Mouse (Mus musculus): Measurements from ENCODE around the gene Satb2. TPM values are rescaled to one million over a fixed set of nuclear protein-coding genes. Genes with fewer than 3 reads are reported as not detected.

The Satb2 gene
- polyA plus RNA-seq, 1 experiment from 2014 or later: 0.17 TPM

GRCm38 (mm10) chr1:56920472-56920871 lies 58.0 kb downstream of the Satb2 start:
- no peak overlapping the region for H3K4me3 ChIP-seq (ENCODE audit: low read depth, low read length)
- WGBS: 81% methylated on average over 8 of the region's 8 CpGs
- DNase-seq (ENCODE audit: low spot score) (no peak), ATAC-seq (no peak)
- H3K4me2 ChIP-seq (replicated peaks; ENCODE audit: low read depth, low read length): no peak overlapping the region
- no peaks in the 10 kb centered on the region for H3K9me3 ChIP-seq (ENCODE audit: low read length)
- no peaks in the 10 kb centered on the region for H3K27me3 ChIP-seq (replicated peaks; ENCODE audit: insufficient read depth, low read length)
- H3K4me1 ChIP-seq (ENCODE audit: insufficient read depth, low read depth, low read length): no peaks in the 10 kb centered on the region
- no peaks in the 10 kb centered on the region for H3K36me3 ChIP-seq (ENCODE audit: insufficient read depth, low read length)
- no peak for TF ChIP-seq CTCF (IDR thresholded peaks at IDR 0.05)
- TF ChIP-seq EP300 (IDR thresholded peaks at IDR 0.05): no peak
- no peak overlapping the region for H3K27ac ChIP-seq (ENCODE audit: low read length)
- H3K9ac ChIP-seq (replicated peaks; ENCODE audit: low read depth): no peak overlapping the region

DNA sequence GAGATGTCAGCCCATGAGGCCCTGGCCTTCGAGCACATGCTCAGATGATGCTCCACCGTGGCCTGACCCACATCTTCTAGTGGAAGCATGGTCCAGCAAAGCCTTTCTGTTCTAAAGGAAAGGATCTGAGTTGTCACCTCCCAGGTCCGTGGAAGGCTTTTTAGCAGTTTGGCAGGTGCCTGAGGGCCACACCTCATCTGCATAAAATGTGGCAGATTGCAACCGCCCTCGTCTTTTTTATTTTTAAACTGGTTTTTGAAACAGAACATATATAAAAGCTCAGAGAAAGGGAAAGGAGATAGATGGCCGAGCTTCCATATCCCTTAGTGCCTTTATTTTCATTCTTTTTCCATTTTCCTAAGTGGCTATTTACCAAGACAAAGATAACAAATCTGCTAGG lies 64.2 kb downstream of the Satb2 start:
- Histone ChIP-seq H3K9ac (replicated peaks; ENCODE audit: low read depth) (no peak overlapping the region), H3K27ac (ENCODE audit: low read length) (no peak overlapping the region), H3K27me3 (replicated peaks; ENCODE audit: insufficient read depth, low read length) (no peaks in the 10 kb centered on the region), H3K9me3 (ENCODE audit: low read length) (no peaks in the 10 kb centered on the region), H3K4me1 (ENCODE audit: insufficient read depth, low read depth, low read length) (no peaks in the 10 kb centered on the region), H3K36me3 (ENCODE audit: insufficient read depth, low read length) (no peaks in the 10 kb centered on the region), H3K4me2 (replicated peaks; ENCODE audit: low read depth, low read length) (no peak overlapping the region), H3K4me3 (ENCODE audit: low read depth, low read length) (no peak overlapping the region)
- WGBS: 83% methylated on average over 6 of the region's 6 CpGs
- TF ChIP-seq EP300 (IDR thresholded peaks at IDR 0.05) (no peak), CTCF (IDR thresholded peaks at IDR 0.05) (no peak)
- DNase-seq (ENCODE audit: low spot score) (no peak), ATAC-seq (no peak)

DNA sequence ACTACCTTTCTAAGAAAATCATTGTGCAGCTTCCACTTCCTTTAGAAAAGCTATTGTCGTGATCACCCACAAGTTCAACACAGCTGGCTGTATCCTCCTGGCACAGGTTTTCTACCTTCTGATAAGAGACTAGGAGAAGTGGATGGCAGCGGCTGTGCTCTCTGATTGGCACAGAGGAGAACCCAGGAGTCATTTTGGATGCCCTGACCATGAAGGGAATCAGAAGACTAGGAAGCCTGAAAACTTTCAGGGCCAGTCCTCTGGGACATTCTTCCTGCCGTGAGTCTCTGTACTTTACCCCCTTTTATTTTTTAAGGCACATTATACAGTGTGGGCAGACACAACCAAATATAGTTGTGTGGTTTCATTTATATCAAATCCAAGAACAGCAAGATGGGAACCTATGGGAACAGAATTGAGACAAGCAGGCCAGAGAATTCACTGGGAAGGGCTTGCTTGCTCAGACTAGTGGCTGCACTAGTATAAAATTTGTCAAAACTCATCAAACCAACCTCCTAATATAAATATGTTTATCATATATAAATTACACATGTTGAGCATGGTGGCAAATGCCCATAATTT lies 77.7 kb downstream of the Satb2 start:
- Histone ChIP-seq H3K36me3 (ENCODE audit: insufficient read depth, low read length) (no peaks in the 10 kb centered on the region), H3K27me3 (replicated peaks; ENCODE audit: insufficient read depth, low read length) (no peaks in the 10 kb centered on the region), H3K4me2 (replicated peaks; ENCODE audit: low read depth, low read length) (no peak overlapping the region), H3K4me1 (ENCODE audit: insufficient read depth, low read depth, low read length) (no peaks in the 10 kb centered on the region), H3K27ac (ENCODE audit: low read length) (no peak overlapping the region), H3K9me3 (ENCODE audit: low read length) (no peaks in the 10 kb centered on the region), H3K9ac (replicated peaks; ENCODE audit: low read depth) (no peak overlapping the region), H3K4me3 (ENCODE audit: low read depth, low read length) (no peak overlapping the region)
- no peak for DNase-seq (ENCODE audit: low spot score)
- ATAC-seq: no peak
- TF ChIP-seq CTCF (IDR thresholded peaks at IDR 0.05) (no peak), EP300 (IDR thresholded peaks at IDR 0.05) (no peak)
- 70% methylated on average over 3 of the region's 3 CpGs for WGBS

DNA sequence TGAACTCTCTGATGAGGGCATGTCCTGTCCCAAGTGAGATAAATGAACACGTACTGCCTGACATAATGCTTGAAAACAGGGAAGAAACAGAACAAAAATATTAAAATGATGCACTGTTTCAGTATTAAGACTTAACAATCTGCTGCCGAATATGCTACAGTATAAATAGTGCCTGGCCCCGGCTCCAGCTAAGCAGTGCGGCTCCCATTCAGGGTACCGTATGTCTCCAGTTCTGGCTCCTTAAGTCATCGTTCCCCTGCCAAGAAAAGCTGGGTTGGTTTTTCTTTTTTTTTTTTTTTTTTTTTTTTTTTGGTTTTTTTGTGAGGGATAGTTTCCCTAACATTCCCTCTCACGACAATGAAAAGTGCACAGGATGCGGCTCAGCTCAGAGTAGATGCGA lies 78.3 kb downstream of the Satb2 start:
- no peak overlapping the region for H3K4me2 ChIP-seq (replicated peaks; ENCODE audit: low read depth, low read length)
- 76% methylated on average over 9 of the region's 9 CpGs for WGBS
- H3K9me3 ChIP-seq (ENCODE audit: low read length): no peaks in the 10 kb centered on the region
- ATAC-seq: no peak
- H3K36me3 ChIP-seq (ENCODE audit: insufficient read depth, low read length): no peaks in the 10 kb centered on the region
- no peaks in the 10 kb centered on the region for H3K27me3 ChIP-seq (replicated peaks; ENCODE audit: insufficient read depth, low read length)
- no peak for TF ChIP-seq CTCF (IDR thresholded peaks at IDR 0.05)
- no peak for TF ChIP-seq EP300 (IDR thresholded peaks at IDR 0.05)
- no peak for DNase-seq (ENCODE audit: low spot score)
- no peak overlapping the region for H3K27ac ChIP-seq (ENCODE audit: low read length)
- H3K4me3 ChIP-seq (ENCODE audit: low read depth, low read length): no peak overlapping the region
- H3K9ac ChIP-seq (replicated peaks; ENCODE audit: low read depth): no peak overlapping the region
- H3K4me1 ChIP-seq (ENCODE audit: insufficient read depth, low read depth, low read length): no peaks in the 10 kb centered on the region

GRCm38 (mm10) chr1:56898606-56899396 lies 79.6 kb downstream of the Satb2 start:
- TF ChIP-seq CTCF (IDR thresholded peaks at IDR 0.05) (no peak), EP300 (IDR thresholded peaks at IDR 0.05) (no peak)
- Histone ChIP-seq H3K27me3 (replicated peaks; ENCODE audit: insufficient read depth, low read length) (no peaks in the 10 kb centered on the region), H3K36me3 (ENCODE audit: insufficient read depth, low read length) (no peaks in the 10 kb centered on the region), H3K4me2 (replicated peaks; ENCODE audit: low read depth, low read length) (no peak overlapping the region), H3K4me3 (ENCODE audit: low read depth, low read length) (no peak overlapping the region), H3K27ac (ENCODE audit: low read length) (no peak overlapping the region), H3K9ac (replicated peaks; ENCODE audit: low read depth) (no peak overlapping the region), H3K4me1 (ENCODE audit: insufficient read depth, low read depth, low read length) (no peaks in the 10 kb centered on the region), H3K9me3 (ENCODE audit: low read length) (no peaks in the 10 kb centered on the region)
- DNase-seq (ENCODE audit: low spot score) (no peak), ATAC-seq (no peak)
- WGBS: 52% methylated on average over 13 of the region's 13 CpGs

- no peaks in the 10 kb centered on the region for H3K27me3 ChIP-seq (replicated peaks; ENCODE audit: insufficient read depth, low read length)
- H3K36me3 ChIP-seq (ENCODE audit: insufficient read depth, low read length): no peaks in the 10 kb centered on the region
- H3K9me3 ChIP-seq (ENCODE audit: low read length): no peaks in the 10 kb centered on the region
- WGBS: 84% methylated on average over 8 of the region's 8 CpGs
- H3K4me2 ChIP-seq (replicated peaks; ENCODE audit: low read depth, low read length): no peak overlapping the region
- no peaks in the 10 kb centered on the region for H3K4me1 ChIP-seq (ENCODE audit: insufficient read depth, low read depth, low read length)
- no peak overlapping the region for H3K9ac ChIP-seq (replicated peaks; ENCODE audit: low read depth)
- no peak overlapping the region for H3K27ac ChIP-seq (ENCODE audit: low read length)
- ATAC-seq (peak; percentile 86), DNase-seq (ENCODE audit: low spot score) (peak; percentile 88)
- no peak overlapping the region for H3K4me3 ChIP-seq (ENCODE audit: low read depth, low read length)
- TF ChIP-seq CTCF (IDR thresholded peaks at IDR 0.05) (0 out of 2 replicates have a peak, but pooled peaks have one; percentile 9), EP300 (IDR thresholded peaks at IDR 0.05) (peak; percentile 73)
These were observed 80.8 kb downstream of the Satb2 start for GRCm38 (mm10) chr1:56897492-56898180.
